Mouse (Mus musculus): ENCODE measurements around the gene Apol9a.

DNA sequence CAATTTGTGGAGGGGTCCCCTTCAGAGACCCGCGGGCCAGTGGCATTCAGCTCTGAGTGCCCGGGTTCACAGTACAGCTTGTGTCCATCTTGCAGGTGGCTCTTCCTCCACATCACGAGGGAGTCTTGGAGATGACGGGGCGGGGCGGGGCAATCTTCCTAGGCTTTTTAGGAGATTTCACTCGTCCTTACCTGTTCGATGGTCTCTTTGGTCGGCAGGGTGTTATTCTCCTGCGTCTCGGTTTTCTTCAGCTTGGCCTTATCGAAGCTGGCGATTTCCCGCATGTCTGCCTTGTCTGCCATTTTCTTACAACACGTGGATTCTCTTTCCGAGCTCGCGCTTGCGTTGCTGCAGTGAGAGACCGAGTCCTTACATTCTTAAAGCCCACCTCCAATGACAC is 41.0 kb downstream of the Apol9a start:
- TF ChIP-seq ZC3H11A (IDR thresholded peaks at IDR 0.05; ENCODE audit: low read depth, low read length) (no peak), CTCF (IDR thresholded peaks at IDR 0.05 in 2 of 3, conservative IDR thresholded peaks at IDR 0.05 in 1 of 3; ENCODE audit: control insufficient read depth in 1 of 3, insufficient read depth in 1 of 3, low read depth in 2 of 3, low read length in 3 of 3, poor library complexity in 1 of 3, severe bottlenecking in 1 of 3) (no peak), SIN3A (IDR thresholded peaks at IDR 0.05; ENCODE audit: low read length) (no peak), MYC (IDR thresholded peaks at IDR 0.05; ENCODE audit: low read depth, low read length) (no peak), RCOR1 (IDR thresholded peaks at IDR 0.05; ENCODE audit: low read depth, low read length) (no peak), TAL1 (IDR thresholded peaks at IDR 0.05; ENCODE audit: low read length) (no peak), E2F4 (IDR thresholded peaks at IDR 0.05; ENCODE audit: borderline replicate concordance, low read depth, low read length) (no peak), POLR2A (IDR thresholded peaks at IDR 0.05; ENCODE audit: control insufficient read depth in 1 of 2, insufficient read depth in 1 of 2, low read depth in 1 of 2, low read length in 2 of 2, poor library complexity in 1 of 2) (no peak), NELFE (IDR thresholded peaks at IDR 0.05; ENCODE audit: low read depth, low read length) (no peak), RAD21 (IDR thresholded peaks at IDR 0.05; ENCODE audit: low read depth, low read length) (no peak), GABPA (IDR thresholded peaks at IDR 0.05; ENCODE audit: low read depth, low read length) (no peak), NRF1 (IDR thresholded peaks at IDR 0.05; ENCODE audit: insufficient read depth, low read depth, low read length, poor library complexity, severe bottlenecking) (no peak)
